8 mouse cellular contexts compared by ENCODE assay signal in genomic region chr1:151755660-151756424, GRCm38 (mm10). TPM values are rescaled to one million over a fixed set of nuclear protein-coding genes. Genes with fewer than 3 reads are reported as not detected.
DNase-seq lines count a peak whose midpoint lies in the region; ATAC-seq and TF ChIP-seq lines count a peak whose summit lies in the region.

No protein-coding gene starts in this region.

- ATAC-seq in neural tube, embryonic 11.5 days (ENCODE audit: insufficient read depth, low FRiP score, low TSS enrichment): no peak
- ATAC-seq in erythroid progenitor cell, adult 5-6 weeks (replicated peaks; ENCODE audit: low FRiP score, poor library complexity, severe bottlenecking): peak; percentile 22
- no peak for ATAC-seq in intestine, postnatal 0 days
- ATAC-seq in monocyte, adult 5-6 weeks (replicated peaks; ENCODE audit: insufficient number of reproducible peaks, low FRiP score, low TSS enrichment, poor library complexity, severe bottlenecking): 0 out of 2 replicates have a peak, but pooled peaks have one; percentile 5
- no peak for ATAC-seq in activated CD4-positive, CD25-positive, alpha-beta regulatory T cell, adult 4 months

- H3K9ac ChIP-seq in neural tube, embryonic 11.5 days (ENCODE audit: low read length): peak overlapping the region; percentile 54
- peak overlapping the region; percentile 85 for H3K9ac ChIP-seq in intestine, postnatal 0 days (ENCODE audit: low read depth, low read length)

- H3K27ac ChIP-seq in neural tube, embryonic 11.5 days (ENCODE audit: low read depth, low read length): peak overlapping the region; percentile 56
- H3K27ac ChIP-seq in intestine, postnatal 0 days (ENCODE audit: low read depth, low read length): peak overlapping the region; percentile 80

- peak; percentile 10; the same call in 1 of the 2 replicates for TF ChIP-seq CTCF in intestine, postnatal 0 days (IDR thresholded peaks at IDR 0.05; ENCODE audit: low read depth)

- DNase-seq in cerebellum, adult 11 months: peak; percentile 66
- no peak for DNase-seq in cerebellum, adult 18-20 months
- no peak for DNase-seq in neural tube, embryonic 11.5 days (ENCODE audit: low spot score)
- no peak for DNase-seq in neural tube, embryonic 10.5 days (ENCODE audit: extremely low spot score, low spot score)

- 7% methylated on average over 36 of the region's 36 CpGs for WGBS in neural tube, embryonic 11.5 days
- WGBS in intestine, postnatal 0 days: 4% methylated on average over 36 of the region's 36 CpGs

- H3K27me3 ChIP-seq in neural tube, embryonic 11.5 days (ENCODE audit: control insufficient read depth, insufficient read depth, low read length): no peaks in the 10 kb centered on the region
- H3K27me3 ChIP-seq in intestine, postnatal 0 days (replicated peaks; ENCODE audit: control insufficient read depth, insufficient read depth, low read length): no peaks in the 10 kb centered on the region

- 0 out of 2 replicates have a peak, but pooled peaks cover 6% of the 10 kb centered on the region for H3K4me1 ChIP-seq in neural tube, embryonic 11.5 days (ENCODE audit: control insufficient read depth, insufficient read depth, low read length)
- H3K4me1 ChIP-seq in intestine, postnatal 0 days (replicated peaks; ENCODE audit: control insufficient read depth, insufficient read depth, low read length): 0 out of 2 replicates have a peak, but pooled peaks cover 3% of the 10 kb centered on the region

- no peaks in the 10 kb centered on the region for H3K36me3 ChIP-seq in neural tube, embryonic 11.5 days (ENCODE audit: control insufficient read depth, insufficient read depth, low read length)
- peaks cover 4% of the 10 kb centered on the region for H3K36me3 ChIP-seq in intestine, postnatal 0 days (ENCODE audit: control insufficient read depth, insufficient read depth)

- H3K4me3 ChIP-seq in neural tube, embryonic 11.5 days (ENCODE audit: low read depth, low read length): peak overlapping the region; percentile 81
- H3K4me3 ChIP-seq in intestine, postnatal 0 days (ENCODE audit: low read depth, low read length): peak overlapping the region; percentile 95

- H3K9me3 ChIP-seq in neural tube, embryonic 11.5 days (ENCODE audit: control insufficient read depth, low read length): no peaks in the 10 kb centered on the region
- H3K9me3 ChIP-seq in intestine, postnatal 0 days (ENCODE audit: control insufficient read depth): no peaks in the 10 kb centered on the region

- H3K4me2 ChIP-seq in neural tube, embryonic 11.5 days (ENCODE audit: low read depth): peak overlapping the region; percentile 82
- H3K4me2 ChIP-seq in intestine, postnatal 0 days (replicated peaks; ENCODE audit: low read depth): peak overlapping the region; percentile 95

RNA-seq across cellular contexts. Expression of gene Edem3, which starts 0.7 kb away (rescaled TPM):
- polyA plus RNA-seq in neural tube, embryonic 11.5 days (2014; fragmentation: Nextera tagmentation; extraction: Ambion mirVana): 27.8 and 27.9 TPM in 2 replicates
- 15.5 and 16.6 TPM in 2 replicates for total RNA-seq in erythroid progenitor cell, adult 5-6 weeks (2015; ENCODE audit: low replicate concordance)
- total RNA-seq in erythroid progenitor cell, adult 5-6 weeks (2017; ENCODE audit: low replicate concordance): 21.2 and 22.6 TPM in 2 replicates
- polyA plus RNA-seq in intestine, postnatal 0 days (2015; fragmentation: Nextera tagmentation; extraction: Ambion mirVana): 8.5 and 9.6 TPM in 2 replicates
- 29.2 to 43.8 TPM (median 32.3 TPM) in 3 replicates for total RNA-seq in monocyte, adult 5-6 weeks (2017)
- polyA plus RNA-seq in activated CD4-positive, CD25-positive, alpha-beta regulatory T cell, adult 4 months (2017; shearing (Covaris generic)): 1 to 10 TPM; 3.8 to 4.3 TPM

Comparison
In these comparisons a context has a peak if more than half of its experiments do, and no peak if none do; other contexts are left out.
1. ATAC-seq: peak in erythroid progenitor cell, adult 5-6 weeks (single experiment) and monocyte, adult 5-6 weeks (single experiment); none in neural tube, embryonic 11.5 days (single experiment), intestine, postnatal 0 days (single experiment) and activated CD4-positive, CD25-positive, alpha-beta regulatory T cell, adult 4 months (single experiment).